8 mouse cellular contexts compared by ENCODE assay signal in genomic region chr5:130950894-130951400, GRCm38 (mm10).
DNase-seq lines count a peak whose midpoint lies in the region; ATAC-seq lines count a peak whose summit lies in the region.

No protein-coding gene starts in this region.

- no peak for ATAC-seq in megakaryocyte, adult 5-6 weeks (ENCODE audit: poor library complexity, severe bottlenecking)

- DNase-seq in left cerebral cortex, postnatal 4 days: peak; percentile 16
- no peak for DNase-seq in left cerebral cortex, adult 9 months (ENCODE audit: low spot score in 2 of 2)
- DNase-seq in ZHBTc4 (ENCODE audit: low read depth, low spot score): peak; percentile 71
- peak; percentile 35 for DNase-seq in embryo, embryonic 9.5 days (ENCODE audit: extremely low spot score)
- peak; percentile 3 for DNase-seq in lung, postnatal 36 days
- DNase-seq in thymus, postnatal 14 days: no peak
- DNase-seq in heart, postnatal 14 days: no peak

- intact Hi-C loops in left cerebral cortex, postnatal 4 days (cut with DNase I): no loop called here
- intact Hi-C loops in heart, postnatal 14 days (cut with DNase I): no loop called here

Comparison
In these comparisons a context has a peak if more than half of its experiments do, and no peak if none do; other contexts are left out.
1. DNase-seq: peak in left cerebral cortex, postnatal 4 days (single experiment), ZHBTc4 (single experiment), embryo, embryonic 9.5 days (single experiment) and lung, postnatal 36 days (single experiment); none in left cerebral cortex, adult 9 months (0 of 2), thymus, postnatal 14 days (single experiment) and heart, postnatal 14 days (0 of 2).